Mouse (Mus musculus): ENCODE data around the gene Snrnp70. TPM values are rescaled to one million over a fixed set of nuclear protein-coding genes. Genes with fewer than 3 reads are reported as not detected.

Snrnp70 gene
- total RNA-seq, 2 experiments from 2014 or later = 146 to 161 TPM

GRCm38 (mm10) chr7:45340066-45340442 is 55.5 kb downstream of the Snrnp70 start:
- no peak for DNase-seq
- intact Hi-C loops (cut with DNase I) = loop anchor here (2.0 kb wide), 1 partner anchor 31 kb away; no protein-coding TSS in a partner anchor

- peak; percentile 68 to 70 for DNase-seq
- intact Hi-C loops (cut with DNase I) = loop anchor here (2.0 kb wide), 1 partner anchor 31 kb away; no protein-coding TSS in a partner anchor
Measured at GRCm38 (mm10) chr7:45339410-45340065, 56.0 kb downstream of the Snrnp70 start.

GRCm38 (mm10) chr7:45338161-45338911 is 57.2 kb downstream of the Snrnp70 start:
- intact Hi-C loops (cut with DNase I) = no loop called here
- peak; percentile 35 to 46 for DNase-seq

- intact Hi-C loops (cut with DNase I) = no loop called here
- no peak for DNase-seq
Measured at GRCm38 (mm10) chr7:45337469-45337868, 58.1 kb downstream of the Snrnp70 start.

- intact Hi-C loops (cut with DNase I) = no loop called here
- no peak for DNase-seq
Measured at GRCm38 (mm10) chr7:45336319-45336718, 59.2 kb downstream of the Snrnp70 start.

- intact Hi-C loops (cut with DNase I) = no loop called here
- peak; percentile 61 to 72 for DNase-seq
Measured at GRCm38 (mm10) chr7:45335056-45335455, 60.5 kb downstream of the Snrnp70 start, which contains the start of gene Hrc. Gene Hrc (plus strand): TSS chr7:45335290.

GRCm38 (mm10) chr7:45334605-45335004 is 60.9 kb downstream of the Snrnp70 start:
- intact Hi-C loops (cut with DNase I) = no loop called here
- peak; percentile 59 to 71 for DNase-seq

- intact Hi-C loops (cut with DNase I) = no loop called here
- DNase-seq = peak; percentile 93 to 95
Measured at GRCm38 (mm10) chr7:45333431-45333982, 62.0 kb downstream of the Snrnp70 start, which contains the start of gene Trpm4. Gene Trpm4 (minus strand): TSS chr7:45333780.

GRCm38 (mm10) chr7:45332685-45333425 is 62.7 kb downstream of the Snrnp70 start:
- intact Hi-C loops (cut with DNase I) = no loop called here
- peak; percentile 70 to 74 for DNase-seq

- DNase-seq = no peak
- intact Hi-C loops (cut with DNase I) = no loop called here
Measured at GRCm38 (mm10) chr7:45331502-45331901, 64.0 kb downstream of the Snrnp70 start.

GRCm38 (mm10) chr7:45328841-45329475 is 66.6 kb downstream of the Snrnp70 start:
- peak in 1 of 2 experiments; percentile 54 for DNase-seq
- intact Hi-C loops (cut with DNase I) = no loop called here

Other genes with a start within 250 kb of the Snrnp70 start
- gene Pih1d1, start 241.4 kb downstream of the Snrnp70 start, total RNA-seq (2021) = 10 to 100 TPM; 47.1 to 49.0 TPM
- 10 to 100 TPM; 36.6 to 48.2 TPM for gene Aldh16a1, start 241.2 kb downstream of the Snrnp70 start, total RNA-seq (2021)
- gene Slc17a7, start 231.8 kb downstream of the Snrnp70 start, total RNA-seq (2021) = 1 to 10 TPM; 6.1 to 6.7 TPM
- not detected for gene Gfy, start 216.2 kb downstream of the Snrnp70 start, total RNA-seq (2021)
- not detected for gene Pth2, start 214.7 kb downstream of the Snrnp70 start, total RNA-seq (2021)
- gene Ccdc155, start 190.8 kb downstream of the Snrnp70 start, total RNA-seq (2021) = not detected
- gene Dkkl1, start 183.6 kb downstream of the Snrnp70 start, total RNA-seq (2021) = not detected
- gene Tead2, start 180.0 kb downstream of the Snrnp70 start, total RNA-seq (2021) = 10 to 100 TPM; 27.5 to 32.3 TPM
- 1 to 10 TPM; 3.0 to 4.0 TPM for gene Cd37, start 156.6 kb downstream of the Snrnp70 start, total RNA-seq (2021)
- not detected for gene Slc6a16, start 154.7 kb downstream of the Snrnp70 start, total RNA-seq (2021)
- gene Slc6a21, start 118.2 kb downstream of the Snrnp70 start, total RNA-seq (2021) = not detected
- gene Trpm4, start 62.0 kb downstream of the Snrnp70 start, total RNA-seq (2021) = 10 to 100 TPM; 21.0 to 26.1 TPM
- 100 to 1,000 TPM; 320 to 351 TPM for gene Hrc, start 60.5 kb downstream of the Snrnp70 start, total RNA-seq (2021)
- under 1 TPM; 0.22 to 0.31 TPM for gene Ppfia3, start 28.7 kb downstream of the Snrnp70 start, total RNA-seq (2021)
- 1 to 10 TPM in 1 of 2 experiments, under 1 TPM in 1; 0.97 to 1.1 TPM for gene Lin7b, start 25.2 kb downstream of the Snrnp70 start, total RNA-seq (2021)
- under 1 TPM; 0.41 to 0.79 TPM for gene Kcna7, start 9.9 kb upstream of the Snrnp70 start, total RNA-seq (2021)
- gene Ntf5, start 18.0 kb upstream of the Snrnp70 start, total RNA-seq (2021) = under 1 TPM; 0.22 to 0.26 TPM
- not detected for gene Lhb, start 25.1 kb upstream of the Snrnp70 start, total RNA-seq (2021)
- 10 to 100 TPM; 74.6 to 79.0 TPM for gene Gys1, start 39.1 kb upstream of the Snrnp70 start, total RNA-seq (2021)
- 10 to 100 TPM; 30.4 to 30.7 TPM for gene Ruvbl2, start 42.4 kb upstream of the Snrnp70 start, total RNA-seq (2021)
- 100 to 1,000 TPM; 232 to 268 TPM for gene Ftl1, start 64.1 kb upstream of the Snrnp70 start, total RNA-seq (2021)
- gene Bax, start 71.2 kb upstream of the Snrnp70 start, total RNA-seq (2021) = 10 to 100 TPM; 44.5 to 45.8 TPM
- not detected for gene Tulp2, start 86.1 kb upstream of the Snrnp70 start, total RNA-seq (2021)
- gene Gm45808, start 91.1 kb upstream of the Snrnp70 start, total RNA-seq (2021) = 1 to 10 TPM; 2.2 to 2.5 TPM
- 1 to 10 TPM; 4.7 to 6.0 TPM for gene Dhdh, start 93.1 kb upstream of the Snrnp70 start, total RNA-seq (2021)
- gene Nucb1, start 114.7 kb upstream of the Snrnp70 start, total RNA-seq (2021) = 100 to 1,000 TPM; 144 to 151 TPM
- gene Ppp1r15a, start 130.5 kb upstream of the Snrnp70 start, total RNA-seq (2021) = 10 to 100 TPM; 24.5 to 45.4 TPM
- gene Plekha4, start 130.6 kb upstream of the Snrnp70 start, total RNA-seq (2021) = 1 to 10 TPM; 4.1 to 5.6 TPM
- gene Hsd17b14, start 159.2 kb upstream of the Snrnp70 start, total RNA-seq (2021) = under 1 TPM; 0.25 to 0.34 TPM
- 10 to 100 TPM; 54.7 to 54.9 TPM for gene Bcat2, start 174.4 kb upstream of the Snrnp70 start, total RNA-seq (2021)
- not detected for gene Fgf21, start 219.7 kb upstream of the Snrnp70 start, total RNA-seq (2021)
- gene Fut1, start 221.5 kb upstream of the Snrnp70 start, total RNA-seq (2021) = not detected
- under 1 TPM; 0.22 to 0.65 TPM for gene Izumo1, start 226.1 kb upstream of the Snrnp70 start, total RNA-seq (2021)
- 10 to 100 TPM; 51.9 to 52.4 TPM for gene Rasip1, start 231.7 kb upstream of the Snrnp70 start, total RNA-seq (2021)
- 1 to 10 TPM; 7.5 to 8.5 TPM for gene Mamstr, start 244.2 kb upstream of the Snrnp70 start, total RNA-seq (2021)